Mouse (Mus musculus): ENCODE data around the gene Gm45713. TPM values are rescaled to one million over a fixed set of nuclear protein-coding genes. Genes with fewer than 3 reads are reported as not detected.

Gm45713 gene
- polyA plus RNA-seq, 1 experiment from 2014 or later, result not detected

DNA sequence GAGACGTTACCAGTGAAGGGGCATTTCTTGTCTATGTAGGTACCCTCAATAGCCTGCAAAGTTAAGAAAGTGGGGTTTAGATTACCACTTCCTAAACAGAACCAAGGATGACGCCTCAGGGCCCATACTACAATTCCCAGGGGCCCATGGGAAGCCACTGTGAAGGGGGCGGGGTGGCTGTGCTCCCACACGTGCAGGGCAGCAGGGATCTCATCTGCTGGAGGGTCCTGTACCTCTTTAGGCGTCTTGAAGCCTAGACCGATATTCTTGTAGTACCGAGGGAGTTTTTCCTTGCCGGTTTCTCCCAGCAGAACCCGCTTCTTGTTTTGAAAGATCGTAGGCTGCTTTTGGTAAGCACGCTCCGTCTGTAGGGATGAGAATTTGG, 12.9 kb downstream of the Gm45713 start:
- Histone ChIP-seq H3K4me3 (replicated peaks; ENCODE audit: low read length) (peak overlapping the region; percentile 51), H3K9me3 (ENCODE audit: control insufficient read depth, low read length) (no peaks in the 10 kb centered on the region), H3K4me2 (ENCODE audit: low read length) (peak overlapping the region; percentile 63), H3K4me1 (replicated peaks; ENCODE audit: control insufficient read depth, insufficient read depth, low read length) (peaks cover 42% of the 10 kb centered on the region), H3K9ac (replicated peaks; ENCODE audit: low read depth, low read length) (peak overlapping the region; percentile 67), H3K36me3 (ENCODE audit: control insufficient read depth, insufficient read depth) (peaks cover 36% of the 10 kb centered on the region), H3K27me3 (replicated peaks; ENCODE audit: control insufficient read depth, insufficient read depth, low read length) (no peaks in the 10 kb centered on the region), H3K27ac (ENCODE audit: low read length) (no peak overlapping the region)
- WGBS, result 22% methylated on average over 12 of the region's 12 CpGs
- no peak for ATAC-seq

DNA sequence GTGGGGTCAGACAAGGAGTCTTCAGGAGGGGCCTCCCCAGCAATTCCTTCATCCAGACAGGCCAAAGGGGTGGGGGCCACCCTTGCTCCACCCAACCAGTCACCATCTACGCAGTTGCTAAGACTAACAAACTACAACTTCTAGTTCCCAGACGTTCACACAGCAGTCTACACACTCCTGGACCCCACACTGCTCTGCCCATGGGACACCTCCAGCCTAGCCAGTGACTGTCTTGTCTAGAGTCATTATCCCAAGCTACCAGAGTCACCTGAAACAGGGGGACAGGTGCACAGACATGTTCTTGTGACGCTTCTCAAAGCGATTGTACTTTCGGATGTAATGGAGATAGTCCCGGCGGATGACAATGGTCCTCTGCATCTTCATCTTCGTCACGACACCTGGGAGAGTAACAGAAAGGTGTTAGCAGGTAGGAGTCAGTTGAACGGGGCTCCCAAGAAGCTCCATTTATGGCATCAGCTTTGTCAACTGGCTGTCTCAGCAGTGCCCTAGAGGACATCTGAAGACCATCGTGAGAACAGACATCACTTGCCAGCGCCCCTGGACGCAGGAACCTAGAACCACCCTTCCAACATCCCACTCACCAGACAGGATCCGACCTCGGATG, 13.4 kb downstream of the Gm45713 start:
- H3K4me3 ChIP-seq (replicated peaks; ENCODE audit: low read length), result peak overlapping the region; percentile 51
- no peaks in the 10 kb centered on the region for H3K27me3 ChIP-seq (replicated peaks; ENCODE audit: control insufficient read depth, insufficient read depth, low read length)
- 85% methylated on average over 15 of the region's 15 CpGs for WGBS
- H3K4me1 ChIP-seq (replicated peaks; ENCODE audit: control insufficient read depth, insufficient read depth, low read length), result peaks cover 40% of the 10 kb centered on the region
- peak overlapping the region; percentile 63 for H3K4me2 ChIP-seq (ENCODE audit: low read length)
- H3K9me3 ChIP-seq (ENCODE audit: control insufficient read depth, low read length), result no peaks in the 10 kb centered on the region
- ATAC-seq, result no peak
- peak overlapping the region; percentile 67 for H3K9ac ChIP-seq (replicated peaks; ENCODE audit: low read depth, low read length)
- H3K36me3 ChIP-seq (ENCODE audit: control insufficient read depth, insufficient read depth), result peaks cover 36% of the 10 kb centered on the region
- no peak overlapping the region for H3K27ac ChIP-seq (ENCODE audit: low read length)

DNA sequence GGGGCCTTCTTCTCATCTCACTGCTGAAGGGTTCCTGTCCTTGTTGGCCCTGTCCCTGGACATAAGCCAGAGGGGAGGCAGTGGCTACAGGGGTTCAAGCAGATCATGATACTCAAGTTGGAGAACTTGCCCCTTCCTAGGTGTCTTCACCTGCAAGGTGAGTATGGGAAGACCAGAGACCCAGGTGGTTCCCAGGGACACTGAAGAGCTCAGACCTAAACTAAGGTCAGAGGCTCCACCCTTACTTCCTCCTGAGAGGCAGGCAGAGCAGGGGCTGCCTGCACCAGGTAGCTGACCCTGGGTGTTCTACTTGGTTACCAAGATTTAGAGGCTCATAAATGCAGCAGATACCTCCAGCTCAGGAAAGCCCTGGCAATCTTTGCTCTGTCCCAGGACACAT, 14.1 kb downstream of the Gm45713 start:
- peaks cover 33% of the 10 kb centered on the region for H3K4me1 ChIP-seq (replicated peaks; ENCODE audit: control insufficient read depth, insufficient read depth, low read length)
- H3K4me2 ChIP-seq (ENCODE audit: low read length), result no peak overlapping the region
- H3K27me3 ChIP-seq (replicated peaks; ENCODE audit: control insufficient read depth, insufficient read depth, low read length), result no peaks in the 10 kb centered on the region
- no peak for ATAC-seq
- no peaks in the 10 kb centered on the region for H3K9me3 ChIP-seq (ENCODE audit: control insufficient read depth, low read length)
- H3K4me3 ChIP-seq (replicated peaks; ENCODE audit: low read length), result no peak overlapping the region
- H3K9ac ChIP-seq (replicated peaks; ENCODE audit: low read depth, low read length), result no peak overlapping the region; the same call in 1 of the 2 replicates
- peaks cover 36% of the 10 kb centered on the region for H3K36me3 ChIP-seq (ENCODE audit: control insufficient read depth, insufficient read depth)
- H3K27ac ChIP-seq (ENCODE audit: low read length), result no peak overlapping the region

DNA sequence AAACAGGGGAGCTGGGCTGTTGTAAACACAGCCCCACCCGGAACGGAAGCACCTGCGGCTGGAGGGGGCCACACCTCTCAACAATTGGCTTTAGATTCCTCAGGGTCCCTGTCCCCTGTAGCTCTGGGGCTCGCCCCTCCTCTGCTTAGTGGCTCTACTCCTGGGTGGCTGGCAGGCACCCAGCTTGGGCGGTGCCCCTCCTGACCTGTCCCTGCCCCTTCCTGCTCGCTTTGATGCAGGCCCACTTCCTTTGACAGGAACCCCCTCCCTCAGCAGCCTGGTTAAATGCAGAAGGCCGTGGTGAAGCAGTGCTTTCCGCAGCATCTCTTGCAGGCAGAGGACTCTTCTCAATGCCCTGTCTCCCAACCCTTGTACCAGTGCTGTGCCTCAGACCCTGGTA, 14.6 kb downstream of the Gm45713 start:
- H3K4me1 ChIP-seq (replicated peaks; ENCODE audit: control insufficient read depth, insufficient read depth, low read length), result peaks cover 27% of the 10 kb centered on the region
- H3K4me3 ChIP-seq (replicated peaks; ENCODE audit: low read length), result no peak overlapping the region
- no peaks in the 10 kb centered on the region for H3K27me3 ChIP-seq (replicated peaks; ENCODE audit: control insufficient read depth, insufficient read depth, low read length)
- H3K9me3 ChIP-seq (ENCODE audit: control insufficient read depth, low read length), result no peaks in the 10 kb centered on the region
- 68% methylated on average over 7 of the region's 8 CpGs for WGBS
- no peak overlapping the region for H3K9ac ChIP-seq (replicated peaks; ENCODE audit: low read depth, low read length)
- H3K4me2 ChIP-seq (ENCODE audit: low read length), result no peak overlapping the region
- peaks cover 31% of the 10 kb centered on the region for H3K36me3 ChIP-seq (ENCODE audit: control insufficient read depth, insufficient read depth)
- no peak for ATAC-seq
- H3K27ac ChIP-seq (ENCODE audit: low read length), result no peak overlapping the region

DNA sequence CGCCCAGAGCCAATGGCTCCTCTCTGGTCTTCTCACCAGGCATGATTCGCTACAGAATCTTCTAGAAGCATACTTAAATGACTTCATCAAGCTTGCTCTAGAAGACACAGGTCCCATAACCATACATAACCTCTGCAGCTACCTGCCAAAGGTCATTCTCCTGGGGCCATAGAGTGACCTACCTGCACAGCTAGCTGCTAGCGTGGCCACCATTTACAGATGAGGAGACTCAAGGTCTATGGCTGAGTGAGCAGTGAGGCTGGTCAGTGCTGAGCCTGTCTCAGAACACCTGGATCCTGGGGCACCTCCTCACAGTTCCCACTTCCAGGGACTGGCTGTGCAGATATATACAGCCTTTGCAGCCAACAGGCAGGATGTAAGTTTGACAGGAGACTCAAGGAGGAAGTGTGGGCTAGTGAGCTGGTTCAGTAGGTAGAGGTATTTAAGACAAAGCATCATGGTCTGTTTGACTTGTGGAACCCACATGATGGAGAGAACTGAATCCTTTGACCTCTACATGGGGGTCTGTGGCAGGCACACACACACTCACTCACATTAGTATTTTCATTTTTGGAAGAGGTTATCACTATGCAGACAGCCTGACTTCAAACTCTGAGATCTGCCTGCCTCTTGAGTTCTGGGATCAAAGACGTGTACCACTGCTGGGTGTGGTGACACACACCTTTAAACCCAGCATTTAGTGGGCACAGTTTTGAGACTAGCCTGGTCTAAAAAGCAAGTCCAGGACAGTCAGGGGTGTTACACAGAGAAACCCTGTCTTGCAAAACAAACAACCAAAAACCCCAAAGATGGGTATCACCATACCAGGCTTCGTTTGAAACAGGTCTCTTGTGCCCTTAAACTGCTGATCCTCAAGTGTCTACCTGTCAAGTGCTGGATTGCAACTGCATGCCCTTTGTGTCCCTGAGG, 16.0 kb downstream of the Gm45713 start:
- H3K4me2 ChIP-seq (ENCODE audit: low read length), result no peak overlapping the region
- peaks cover 23% of the 10 kb centered on the region for H3K4me1 ChIP-seq (replicated peaks; ENCODE audit: control insufficient read depth, insufficient read depth, low read length)
- 81% methylated on average over 5 of the region's 5 CpGs for WGBS
- H3K27me3 ChIP-seq (replicated peaks; ENCODE audit: control insufficient read depth, insufficient read depth, low read length), result no peaks in the 10 kb centered on the region
- no peak overlapping the region for H3K9ac ChIP-seq (replicated peaks; ENCODE audit: low read depth, low read length)
- H3K9me3 ChIP-seq (ENCODE audit: control insufficient read depth, low read length), result no peaks in the 10 kb centered on the region
- H3K4me3 ChIP-seq (replicated peaks; ENCODE audit: low read length), result no peak overlapping the region
- H3K27ac ChIP-seq (ENCODE audit: low read length), result no peak overlapping the region
- ATAC-seq, result no peak
- H3K36me3 ChIP-seq (ENCODE audit: control insufficient read depth, insufficient read depth), result peaks cover 21% of the 10 kb centered on the region

DNA sequence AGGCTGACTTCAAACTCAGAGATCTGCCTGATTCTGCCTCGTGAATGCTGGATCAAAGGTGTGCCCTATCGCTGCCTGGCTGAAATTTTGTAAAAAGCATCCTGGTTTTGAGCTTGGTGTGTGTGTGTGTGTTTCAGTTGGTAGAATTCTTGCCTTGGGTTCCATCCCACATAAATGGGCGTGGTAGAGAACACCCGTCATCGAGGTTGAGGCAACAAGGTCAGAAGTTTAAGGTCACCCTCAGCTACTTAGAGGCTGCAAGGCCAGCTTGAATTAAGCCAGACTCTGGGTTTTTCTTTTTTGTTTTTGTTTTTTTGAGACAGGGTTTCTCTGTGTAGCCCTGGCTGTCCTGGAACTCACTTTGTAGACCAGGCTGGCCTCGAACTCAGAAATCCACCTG, 17.7 kb downstream of the Gm45713 start:
- 86% methylated on average over 6 of the region's 6 CpGs for WGBS
- Histone ChIP-seq H3K9ac (replicated peaks; ENCODE audit: low read depth, low read length) (no peak overlapping the region), H3K27me3 (replicated peaks; ENCODE audit: control insufficient read depth, insufficient read depth, low read length) (no peaks in the 10 kb centered on the region), H3K9me3 (ENCODE audit: control insufficient read depth, low read length) (no peaks in the 10 kb centered on the region), H3K4me1 (replicated peaks; ENCODE audit: control insufficient read depth, insufficient read depth, low read length) (peaks cover 16% of the 10 kb centered on the region), H3K27ac (ENCODE audit: low read length) (no peak overlapping the region), H3K4me3 (replicated peaks; ENCODE audit: low read length) (no peak overlapping the region), H3K4me2 (ENCODE audit: low read length) (no peak overlapping the region), H3K36me3 (ENCODE audit: control insufficient read depth, insufficient read depth) (peaks cover 21% of the 10 kb centered on the region)
- ATAC-seq, result no peak

DNA sequence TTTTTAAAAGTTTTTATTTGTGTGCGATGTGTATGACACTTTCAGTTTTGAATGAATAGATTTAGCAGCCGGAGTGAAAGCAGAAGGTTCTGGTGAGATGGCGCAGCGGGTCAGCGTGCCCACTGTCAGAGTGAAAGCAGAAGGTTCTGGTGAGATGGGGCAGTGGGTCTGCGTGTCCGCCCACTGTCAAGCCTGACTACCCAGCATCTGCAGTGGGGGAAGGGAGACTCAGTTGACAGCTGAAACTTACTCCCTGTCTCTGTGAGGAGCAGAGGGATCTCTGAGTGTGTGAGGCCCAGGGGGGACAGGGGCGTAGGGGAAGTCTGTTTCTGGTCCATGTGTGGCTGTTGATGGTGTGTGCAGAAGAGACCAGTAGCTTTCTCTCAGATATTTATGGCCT, 18.5 kb downstream of the Gm45713 start:
- peaks cover 8% of the 10 kb centered on the region for H3K4me1 ChIP-seq (replicated peaks; ENCODE audit: control insufficient read depth, insufficient read depth, low read length)
- no peak overlapping the region for H3K27ac ChIP-seq (ENCODE audit: low read length)
- H3K4me2 ChIP-seq (ENCODE audit: low read length), result no peak overlapping the region
- H3K9me3 ChIP-seq (ENCODE audit: control insufficient read depth, low read length), result no peaks in the 10 kb centered on the region
- H3K36me3 ChIP-seq (ENCODE audit: control insufficient read depth, insufficient read depth), result peaks cover 21% of the 10 kb centered on the region
- H3K4me3 ChIP-seq (replicated peaks; ENCODE audit: low read length), result no peak overlapping the region
- ATAC-seq, result no peak
- no peak overlapping the region for H3K9ac ChIP-seq (replicated peaks; ENCODE audit: low read depth, low read length)
- H3K27me3 ChIP-seq (replicated peaks; ENCODE audit: control insufficient read depth, insufficient read depth, low read length), result no peaks in the 10 kb centered on the region
- 87% methylated on average over 8 of the region's 8 CpGs for WGBS

DNA sequence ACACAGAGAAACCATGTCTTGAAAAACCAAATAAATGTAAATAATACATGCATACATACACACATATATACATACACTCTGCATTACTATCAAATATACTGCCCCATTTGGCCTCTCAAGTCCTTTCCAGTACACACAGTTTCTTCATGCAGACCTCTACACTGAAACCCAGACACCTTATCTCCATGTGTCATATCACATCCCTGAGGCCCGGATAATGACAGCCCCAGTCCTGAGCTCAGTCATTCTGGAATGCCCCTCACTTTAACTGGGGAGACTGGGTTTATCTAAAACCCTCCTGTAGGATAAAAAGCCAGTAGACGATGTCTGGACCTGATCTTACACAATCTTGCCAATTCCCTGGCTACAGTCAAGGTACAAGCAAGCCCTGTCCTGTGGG, 22.6 kb downstream of the Gm45713 start:
- H3K4me2 ChIP-seq (ENCODE audit: low read length), result no peak overlapping the region
- H3K9ac ChIP-seq (replicated peaks; ENCODE audit: low read depth, low read length), result no peak overlapping the region
- H3K4me1 ChIP-seq (replicated peaks; ENCODE audit: control insufficient read depth, insufficient read depth, low read length), result no peaks in the 10 kb centered on the region
- 87% methylated on average over 2 of the region's 2 CpGs for WGBS
- no peak overlapping the region for H3K27ac ChIP-seq (ENCODE audit: low read length)
- no peaks in the 10 kb centered on the region for H3K9me3 ChIP-seq (ENCODE audit: control insufficient read depth, low read length)
- no peaks in the 10 kb centered on the region for H3K27me3 ChIP-seq (replicated peaks; ENCODE audit: control insufficient read depth, insufficient read depth, low read length)
- no peak overlapping the region for H3K4me3 ChIP-seq (replicated peaks; ENCODE audit: low read length)
- no peak for ATAC-seq
- no peaks in the 10 kb centered on the region; the same call in 1 of the 2 replicates for H3K36me3 ChIP-seq (ENCODE audit: control insufficient read depth, insufficient read depth)

DNA sequence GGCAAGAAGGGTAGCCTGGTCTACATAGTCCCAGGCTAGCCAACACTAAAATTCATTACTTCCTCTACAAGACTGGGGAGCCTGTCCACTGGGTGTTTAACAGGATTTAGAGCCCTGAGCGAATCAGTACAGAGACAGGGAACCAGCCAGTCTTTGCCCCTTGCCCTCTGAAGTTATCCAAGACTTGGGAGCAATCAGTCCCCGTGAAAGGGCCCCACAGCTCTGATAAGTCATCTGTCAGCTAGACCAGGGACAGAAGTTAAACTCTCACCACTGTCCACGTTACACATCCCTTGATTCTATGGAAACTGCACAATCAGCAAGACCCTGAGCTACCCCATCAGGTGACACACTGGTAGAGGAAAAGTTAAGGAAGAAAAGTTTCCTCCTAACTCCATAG, 23.5 kb downstream of the Gm45713 start:
- Histone ChIP-seq H3K4me3 (replicated peaks; ENCODE audit: low read length) (no peak overlapping the region), H3K9me3 (ENCODE audit: control insufficient read depth, low read length) (no peaks in the 10 kb centered on the region), H3K27ac (ENCODE audit: low read length) (no peak overlapping the region), H3K27me3 (replicated peaks; ENCODE audit: control insufficient read depth, insufficient read depth, low read length) (no peaks in the 10 kb centered on the region), H3K36me3 (ENCODE audit: control insufficient read depth, insufficient read depth) (no peaks in the 10 kb centered on the region), H3K4me2 (ENCODE audit: low read length) (no peak overlapping the region), H3K4me1 (replicated peaks; ENCODE audit: control insufficient read depth, insufficient read depth, low read length) (no peaks in the 10 kb centered on the region), H3K9ac (replicated peaks; ENCODE audit: low read depth, low read length) (no peak overlapping the region)
- no peak for ATAC-seq
- WGBS, result 81% methylated on average over 3 of the region's 3 CpGs
